Comparison of ENCODE assay signal across 15 mouse cellular contexts in genomic region chr2:116358145-116358544, GRCm38 (mm10).
DNase-seq lines count a peak whose midpoint lies in the region.
"Had no signal": no experiment of that assay in that cellular context is flagged by ENCODE, and none has a peak within 500 bp of the region (broad histone marks: within the 10 kb centered on the region; RNA-seq: fewer than 3 reads in every experiment).

No protein-coding gene starts in this region.

- DNase-seq in embryo, embryonic 10.5 days (ENCODE audit: low spot score), result peak; percentile 1
- no peak for DNase-seq in embryo, embryonic 10 days (ENCODE audit: low spot score)
- DNase-seq in R1 (ENCODE audit: low read depth, low spot score), result peak; percentile 89
- no peak for DNase-seq in right cerebral cortex, postnatal 36 days (ENCODE audit: low spot score in 2 of 2)
- no peak for DNase-seq in left cerebral cortex, adult 9 months (ENCODE audit: low spot score in 2 of 2)
- DNase-seq: adrenal gland, adult 8-10 months; adrenal gland, postnatal 14 days; adrenal gland, postnatal 36 days; B cell, adult 2 months; cerebellum, adult 11-12 months; cerebellum, adult 2 months; cerebellum, adult 9-10 months; cerebellum, postnatal 10 days; cerebellum, postnatal 25 days; forebrain, postnatal 0 days had no signal

Comparison
In these comparisons a context has a peak if more than half of its experiments do, and no peak if none do; other contexts are left out.
1. DNase-seq: peak in embryo, embryonic 10.5 days (single experiment) and R1 (single experiment); none in embryo, embryonic 10 days (single experiment), right cerebral cortex, postnatal 36 days (0 of 2) and left cerebral cortex, adult 9 months (0 of 2).